ENCODE assay signal across 13 mouse cellular contexts in the genomic region with DNA sequence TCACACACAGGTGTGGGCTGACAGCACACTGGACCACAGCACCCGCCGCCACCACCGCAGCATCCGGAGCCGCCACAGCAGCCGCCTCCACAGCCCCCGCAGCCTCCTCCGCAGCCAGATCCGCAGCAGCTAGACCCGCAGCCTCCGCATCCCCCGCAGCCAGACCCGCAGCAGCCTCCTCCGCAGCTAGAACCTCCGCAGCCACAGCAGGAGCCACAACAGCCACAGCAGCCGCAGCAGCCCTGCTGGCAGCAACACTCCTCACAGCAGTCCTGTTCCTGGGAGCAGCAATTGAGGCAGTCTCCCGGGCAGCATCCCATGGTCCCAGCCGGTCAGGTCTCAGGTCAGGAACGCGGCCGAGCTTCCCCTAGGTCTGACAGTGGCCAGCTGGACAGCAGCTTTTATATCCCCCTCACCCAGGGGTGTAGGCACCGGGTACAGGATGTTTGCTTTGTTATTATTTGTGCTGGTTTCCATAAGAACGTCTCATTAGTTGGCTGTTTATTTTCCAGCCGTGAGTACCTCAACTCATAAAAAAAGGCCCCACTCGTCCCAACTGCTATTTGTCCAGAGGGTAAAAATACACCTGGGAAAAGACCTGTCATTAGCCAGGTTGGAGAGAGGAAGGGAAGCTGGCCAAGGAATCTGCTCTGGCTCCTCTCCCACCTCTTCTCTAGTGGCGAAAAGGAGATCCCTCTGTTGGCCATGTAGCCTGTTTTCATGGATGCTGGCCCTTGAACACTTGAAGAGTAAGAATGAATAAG. TPM values are rescaled to one million over a fixed set of nuclear protein-coding genes. Genes with fewer than 3 reads are reported as not detected.
DNase-seq lines count a peak whose midpoint lies in the region; ATAC-seq and TF ChIP-seq lines count a peak whose summit lies in the region.
"Had no signal": no experiment of that assay in that cellular context is flagged by ENCODE, and none has a peak within 500 bp of the region (broad histone marks: within the 10 kb centered on the region; RNA-seq: fewer than 3 reads in every experiment).

Krtap17-1 (minus strand) TSS at position 375 of the 764 bp plus-strand sequence.

- no peak within 1 kb of the TSS for H3K4me3 ChIP-seq in limb, embryonic 15.5 days
- H3K4me3 ChIP-seq in olfactory bulb, adult 2 months (ENCODE audit: insufficient read depth, low read depth, low read length), result peak within 1 kb of the TSS; percentile 15; the same call in 1 of the 2 replicates

- WGBS in limb, embryonic 15.5 days, result 15% methylated on average over 26 of the region's 26 CpGs
- 21% methylated on average over 26 of the region's 26 CpGs for WGBS in olfactory bulb, adult 2 months

- peak within 1 kb of the TSS; percentile 19; the same call in 1 of the 2 replicates for H3K4me2 ChIP-seq in limb, embryonic 15.5 days

- peaks cover 5% of the 10 kb centered on the region; the same call in 1 of the 2 replicates for H3K4me1 ChIP-seq in limb, embryonic 15.5 days
- peaks cover 7% of the 10 kb centered on the region for H3K4me1 ChIP-seq in olfactory bulb, adult 2 months (ENCODE audit: control insufficient read depth, insufficient read depth, low read length)

- H3K27ac ChIP-seq in limb, embryonic 15.5 days, result no peak within 1 kb of the TSS
- H3K27ac ChIP-seq in olfactory bulb, adult 2 months (ENCODE audit: insufficient read depth, low read depth, low read length), result no peak within 1 kb of the TSS

- peaks cover 22% of the 10 kb centered on the region; the same call in 1 of the 2 replicates for H3K27me3 ChIP-seq in limb, embryonic 15.5 days

- no peak for ATAC-seq in limb, embryonic 15.5 days (ENCODE audit: insufficient number of reproducible peaks, low FRiP score, low TSS enrichment, low read depth)
- ATAC-seq: activated CD4-positive, CD25-positive, alpha-beta regulatory T cell, adult 4 months had no signal

- no peak within 1 kb of the TSS for H3K9ac ChIP-seq in limb, embryonic 15.5 days

- no peak for TF ChIP-seq POLR2A in olfactory bulb, adult 2 months (IDR thresholded peaks at IDR 0.05; ENCODE audit: insufficient read depth, low read depth, low read length)

- peak; percentile 15 for DNase-seq in embryo, embryonic 11 days
- DNase-seq in embryo, embryonic 10.5 days (ENCODE audit: low spot score), result no peak
- DNase-seq in testis, postnatal 10 days (ENCODE audit: low spot score), result peak; percentile 43
- no peak for DNase-seq in testis, postnatal 14 days (ENCODE audit: low spot score)
- DNase-seq in urinary bladder, adult 2 months (ENCODE audit: low spot score), result no peak
- DNase-seq in urinary bladder, postnatal 14 days (ENCODE audit: low spot score), result no peak

- TF ChIP-seq CTCF in olfactory bulb, adult 2 months (IDR thresholded peaks at IDR 0.05; ENCODE audit: insufficient read depth, low read depth, low read length), result no peak

- H3K9me3 ChIP-seq in limb, embryonic 15.5 days, result no peaks in the 10 kb centered on the region

- no peaks in the 10 kb centered on the region for H3K36me3 ChIP-seq in limb, embryonic 15.5 days

RNA-seq across cellular contexts. Expression of gene Krtap17-1, which starts in this region (rescaled TPM):
- 0.47 and 0.48 TPM in 2 replicates for polyA plus RNA-seq in limb, embryonic 15.5 days (2015; fragmentation: Nextera tagmentation; extraction: Ambion mirVana)
- polyA plus RNA-seq in olfactory bulb, adult 2 months (2012; ENCODE audit: insufficient read depth, insufficient read length, low replicate concordance, missing spikeins), result not detected in 2 replicates
- polyA plus RNA-seq in urinary bladder, adult 2 months (2012; rRNA removed), result not detected in 2 replicates
- polyA plus RNA-seq: activated CD4-positive, CD25-positive, alpha-beta regulatory T cell, adult 4 months; C2C12; cortical plate, adult 2 months; gonadal fat pad, adult 2 months; spleen, adult 2 months had no signal

Comparison
In these comparisons a context has a peak if more than half of its experiments do, and no peak if none do; other contexts are left out.
1. DNase-seq: peak in embryo, embryonic 11 days (single experiment) and testis, postnatal 10 days (single experiment); none in embryo, embryonic 10.5 days (single experiment), testis, postnatal 14 days (single experiment), urinary bladder, adult 2 months (single experiment) and urinary bladder, postnatal 14 days (single experiment).